Mouse (Mus musculus) neural tube, embryonic 12.5 days (tissue): ENCODE results near the gene Kirrel3. TPM values are rescaled to one million over a fixed set of nuclear protein-coding genes. Genes with fewer than 3 reads are reported as not detected.
A peak's percentile ranks its signal among the peaks of the same experiment; 100 is the strongest.

Experiments used
- ATAC-seq: fragments of 200-750 bp; cut with Nextera tagmentation; 2 replicates; pipeline ENCODE4 v1.8.0; 2017; ENCODE audit warnings: low read depth, mild to moderate bottlenecking, moderate TSS enrichment, moderate library complexity; ENCODE audit not compliant: low FRiP score
- H3K27ac ChIP-seq: fragments of 300-500 bp; sonication (generic); 2 replicates; pipeline ENCODE4 v1.5.1; 2016
- H3K27me3 ChIP-seq: fragments of 300-500 bp; sonication (generic); replicated peaks from 2 replicates; pipeline ENCODE4 v1.6.1; 2016; ENCODE audit warnings: mild to moderate bottlenecking
- H3K36me3 ChIP-seq: fragments of 300-500 bp; sonication (generic); 2 replicates; pipeline ENCODE4 v1.6.1; 2016; ENCODE audit warnings: mild to moderate bottlenecking
- H3K4me1 ChIP-seq: fragments of 300-500 bp; sonication (generic); 2 replicates; pipeline ENCODE4 v1.6.1; 2016
- H3K4me2 ChIP-seq: fragments of 300-500 bp; sonication (generic); replicated peaks from 2 replicates; pipeline ENCODE4 v1.6.1; 2016; ENCODE audit warnings: mild to moderate bottlenecking
- H3K4me3 ChIP-seq: fragments of 300-500 bp; sonication (generic); 2 replicates; pipeline ENCODE4 v1.5.1; 2016
- H3K9ac ChIP-seq: fragments of 300-500 bp; sonication (generic); 2 replicates; pipeline ENCODE4 v1.6.1; 2016; ENCODE audit warnings: mild to moderate bottlenecking
- H3K9me3 ChIP-seq: fragments of 300-500 bp; sonication (generic); 2 replicates; pipeline ENCODE4 v1.6.1; 2016; ENCODE audit warnings: mild to moderate bottlenecking
- WGBS: fragments of 180-500 bp; shearing (Covaris S2); methylation state at CpG from one replicate; pipeline ENCODE4 v1.1.7; 2016; 5-methylcytosine and 5-hydroxymethylcytosine counted together
- polyA plus RNA-seq: library from polyadenylated mRNA; unstranded; fragments of >200 nt; fragmentation: Nextera tagmentation; extraction: Ambion mirVana; gene quantifications from 2 replicates; pipeline ENCODE4 v1.2.1, GENCODE M21; 2016

Kirrel3 gene
- polyA plus RNA-seq, 1 experiment from 2014 or later: 12.7 TPM

- H3K4me2 ChIP-seq: no peak overlapping the region
Measured at GRCm38 (mm10) chr9:34976596-34977462, 491.1 kb downstream of the Kirrel3 start.

GRCm38 (mm10) chr9:34977700-34978099 lies 492.0 kb downstream of the Kirrel3 start:
- no peak overlapping the region for H3K9ac ChIP-seq
- H3K4me2 ChIP-seq: no peak overlapping the region
- no peak overlapping the region for H3K4me3 ChIP-seq
- no peaks in the 10 kb centered on the region for H3K27me3 ChIP-seq
- no peak overlapping the region for H3K27ac ChIP-seq
- ATAC-seq: no peak
- 77% methylated on average over 8 of the region's 8 CpGs for WGBS
- no peaks in the 10 kb centered on the region for H3K4me1 ChIP-seq
- no peaks in the 10 kb centered on the region for H3K36me3 ChIP-seq
- H3K9me3 ChIP-seq: no peaks in the 10 kb centered on the region

More at GRCm38 (mm10) chr9:34976596-34977462, 491.1 kb downstream of the Kirrel3 start:
- no peak for ATAC-seq
- Histone ChIP-seq H3K4me3 (no peak overlapping the region), H3K9ac (no peak overlapping the region), H3K4me1 (no peaks in the 10 kb centered on the region), H3K27me3 (no peaks in the 10 kb centered on the region), H3K9me3 (no peaks in the 10 kb centered on the region), H3K36me3 (no peaks in the 10 kb centered on the region), H3K27ac (no peak overlapping the region)
- 79% methylated on average over 8 of the region's 8 CpGs for WGBS

- no peak overlapping the region for H3K27ac ChIP-seq
- WGBS: 75% methylated on average over 3 of the region's 3 CpGs
- ATAC-seq: no peak
- H3K4me2 ChIP-seq: no peak overlapping the region
- H3K4me1 ChIP-seq: no peaks in the 10 kb centered on the region
- H3K4me3 ChIP-seq: no peak overlapping the region
- no peaks in the 10 kb centered on the region for H3K27me3 ChIP-seq
- no peak overlapping the region for H3K9ac ChIP-seq
- no peaks in the 10 kb centered on the region for H3K36me3 ChIP-seq
- no peaks in the 10 kb centered on the region for H3K9me3 ChIP-seq
Measured at GRCm38 (mm10) chr9:34978229-34978628, 492.5 kb downstream of the Kirrel3 start.

GRCm38 (mm10) chr9:34980516-34981265 lies 495.0 kb downstream of the Kirrel3 start:
- no peak for ATAC-seq
- 87% methylated on average over 5 of the region's 5 CpGs for WGBS

GRCm38 (mm10) chr9:34983513-34984462 lies 498.1 kb downstream of the Kirrel3 start:
- peak overlapping the region; percentile 40 for H3K4me2 ChIP-seq
- no peaks in the 10 kb centered on the region for H3K4me1 ChIP-seq
- ATAC-seq: peak; percentile 49
- no peaks in the 10 kb centered on the region for H3K27me3 ChIP-seq
- 38% methylated on average over 12 of the region's 12 CpGs for WGBS
- H3K4me3 ChIP-seq: no peak overlapping the region
- no peaks in the 10 kb centered on the region for H3K36me3 ChIP-seq
- no peak overlapping the region for H3K9ac ChIP-seq
- H3K9me3 ChIP-seq: no peaks in the 10 kb centered on the region
- H3K27ac ChIP-seq: no peak overlapping the region

More at GRCm38 (mm10) chr9:34980516-34981265, 495.0 kb downstream of the Kirrel3 start:
- Histone ChIP-seq H3K27me3 (no peaks in the 10 kb centered on the region), H3K4me3 (no peak overlapping the region), H3K4me2 (no peak overlapping the region), H3K9ac (no peak overlapping the region), H3K36me3 (no peaks in the 10 kb centered on the region), H3K9me3 (no peaks in the 10 kb centered on the region), H3K4me1 (no peaks in the 10 kb centered on the region), H3K27ac (no peak overlapping the region)

- H3K9me3 ChIP-seq: no peaks in the 10 kb centered on the region
- H3K36me3 ChIP-seq: no peaks in the 10 kb centered on the region
- H3K27ac ChIP-seq: no peak overlapping the region
- H3K9ac ChIP-seq: no peak overlapping the region
- no peak overlapping the region for H3K4me2 ChIP-seq
- ATAC-seq: no peak
- no peaks in the 10 kb centered on the region for H3K27me3 ChIP-seq
- no peaks in the 10 kb centered on the region for H3K4me1 ChIP-seq
- H3K4me3 ChIP-seq: no peak overlapping the region
Measured at GRCm38 (mm10) chr9:34986156-34986555, 500.5 kb downstream of the Kirrel3 start.

GRCm38 (mm10) chr9:34987422-34988148 lies 501.9 kb downstream of the Kirrel3 start:
- Histone ChIP-seq H3K36me3 (no peaks in the 10 kb centered on the region), H3K9ac (no peak overlapping the region), H3K27me3 (no peaks in the 10 kb centered on the region), H3K4me2 (no peak overlapping the region), H3K4me1 (no peaks in the 10 kb centered on the region), H3K27ac (no peak overlapping the region), H3K4me3 (no peak overlapping the region), H3K9me3 (no peaks in the 10 kb centered on the region)
- 0 out of 2 replicates have a peak, but pooled peaks have one; percentile 25 for ATAC-seq
- 80% methylated on average over 12 of the region's 12 CpGs for WGBS

- Histone ChIP-seq H3K9ac (no peak overlapping the region), H3K4me2 (no peak overlapping the region), H3K27ac (no peak overlapping the region), H3K27me3 (no peaks in the 10 kb centered on the region), H3K4me1 (no peaks in the 10 kb centered on the region), H3K4me3 (no peak overlapping the region), H3K36me3 (no peaks in the 10 kb centered on the region), H3K9me3 (no peaks in the 10 kb centered on the region)
- 78% methylated on average over 3 of the region's 3 CpGs for WGBS
- no peak for ATAC-seq
Measured at GRCm38 (mm10) chr9:34988683-34989082, 503.0 kb downstream of the Kirrel3 start.

- ATAC-seq: no peak
- peaks cover 13% of the 10 kb centered on the region for H3K4me1 ChIP-seq
Measured at GRCm38 (mm10) chr9:34992201-34992600, 506.5 kb downstream of the Kirrel3 start.

GRCm38 (mm10) chr9:34993467-34994211 lies 507.9 kb downstream of the Kirrel3 start:
- no peak for ATAC-seq
- Histone ChIP-seq H3K9ac (no peak overlapping the region), H3K27ac (no peak overlapping the region), H3K36me3 (no peaks in the 10 kb centered on the region), H3K4me2 (no peak overlapping the region), H3K27me3 (no peaks in the 10 kb centered on the region), H3K4me1 (peaks cover 16% of the 10 kb centered on the region), H3K4me3 (no peak overlapping the region), H3K9me3 (no peaks in the 10 kb centered on the region)
- 75% methylated on average over 4 of the region's 4 CpGs for WGBS

More at GRCm38 (mm10) chr9:34992201-34992600, 506.5 kb downstream of the Kirrel3 start:
- H3K4me3 ChIP-seq: no peak overlapping the region
- no peak overlapping the region for H3K4me2 ChIP-seq
- H3K27ac ChIP-seq: no peak overlapping the region
- H3K27me3 ChIP-seq: no peaks in the 10 kb centered on the region
- no peak overlapping the region for H3K9ac ChIP-seq
- H3K9me3 ChIP-seq: no peaks in the 10 kb centered on the region
- no peaks in the 10 kb centered on the region for H3K36me3 ChIP-seq
- 31% methylated on average over 4 of the region's 4 CpGs for WGBS

- ATAC-seq: no peak
- Histone ChIP-seq H3K4me3 (no peak overlapping the region), H3K4me2 (no peak overlapping the region), H3K9me3 (no peaks in the 10 kb centered on the region), H3K27me3 (no peaks in the 10 kb centered on the region), H3K36me3 (no peaks in the 10 kb centered on the region), H3K9ac (no peak overlapping the region), H3K4me1 (peaks cover 16% of the 10 kb centered on the region), H3K27ac (no peak overlapping the region)
- WGBS: 85% methylated on average over 2 of the region's 2 CpGs
Measured at GRCm38 (mm10) chr9:34995078-34995477, 509.4 kb downstream of the Kirrel3 start.
